Mouse (Mus musculus): Measurements from ENCODE around the gene Nos2.

DNA sequence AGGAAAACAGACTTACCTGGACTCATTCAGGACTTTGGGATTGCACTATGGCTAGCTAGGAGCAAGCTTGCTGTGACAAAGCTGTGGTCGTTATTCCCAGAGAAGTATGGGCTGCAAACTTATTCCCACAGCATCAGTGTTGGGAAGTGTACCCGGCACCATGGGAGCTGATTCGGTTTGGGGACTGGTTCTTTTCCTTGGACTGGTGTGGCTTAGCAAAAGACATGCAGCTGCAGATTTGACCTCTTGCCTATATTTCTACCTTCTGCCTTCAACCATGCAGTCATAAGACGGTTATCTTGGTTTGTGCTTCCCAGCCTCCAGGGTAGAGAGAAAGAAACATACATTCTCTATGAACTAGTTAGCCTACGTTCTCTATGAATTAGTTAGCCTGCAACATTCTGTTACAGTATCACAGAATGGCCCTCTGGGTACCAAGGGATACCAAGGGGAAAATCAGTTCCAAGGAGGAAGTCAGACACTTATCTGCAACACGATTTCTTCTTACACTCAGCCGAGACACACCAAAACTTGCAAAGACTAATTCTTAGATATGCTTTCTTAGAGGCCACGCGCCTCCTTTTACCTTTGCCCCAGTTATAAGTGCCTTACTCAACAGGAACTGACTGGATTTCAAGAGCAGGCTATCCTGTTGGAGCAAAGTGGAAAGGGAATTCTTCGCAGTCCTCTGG is 65.9 kb downstream of the Nos2 start:
- no peak for TF ChIP-seq GATA1 (IDR thresholded peaks at IDR 0.05; ENCODE audit: borderline replicate concordance, low read length)
- TF ChIP-seq FLI1 (IDR thresholded peaks at IDR 0.05; ENCODE audit: low read length) = no peak
